Mouse (Mus musculus) midbrain, embryonic 13.5 days (tissue): Measurements from ENCODE around the gene Gm29776. TPM values are rescaled to one million over a fixed set of nuclear protein-coding genes. Genes with fewer than 3 reads are reported as not detected.
A peak's percentile ranks its signal among the peaks of the same experiment; 100 is the strongest.

ENCODE experiments used
- ATAC-seq: fragments of 200-750 bp; cut with Nextera tagmentation; 2 replicates; pipeline ENCODE4 v1.8.0; 2017; ENCODE audit warnings: mild to moderate bottlenecking, moderate TSS enrichment, moderate library complexity
- H3K27ac ChIP-seq: fragments of 300-500 bp; sonication (generic); 2 replicates; pipeline ENCODE4 v1.5.1; 2015; ENCODE audit warnings: inconsistent platforms, mild to moderate bottlenecking, moderate library complexity
- H3K27me3 ChIP-seq: fragments of 300-500 bp; sonication (generic); 2 replicates; pipeline ENCODE4 v1.6.1; 2015; ENCODE audit warnings: mild to moderate bottlenecking, inconsistent platforms
- H3K36me3 ChIP-seq: fragments of 300-500 bp; sonication (generic); 2 replicates; pipeline ENCODE4 v1.6.1; 2015; ENCODE audit warnings: mild to moderate bottlenecking, inconsistent platforms
- H3K4me1 ChIP-seq: fragments of 300-500 bp; sonication (generic); replicated peaks from 2 replicates; pipeline ENCODE4 v1.6.1; 2015; ENCODE audit warnings: inconsistent platforms
- H3K4me2 ChIP-seq: fragments of 300-500 bp; sonication (generic); replicated peaks from 2 replicates; pipeline ENCODE4 v1.6.1; 2015; ENCODE audit warnings: moderate library complexity, mild to moderate bottlenecking, inconsistent platforms
- H3K4me3 ChIP-seq: fragments of 300-500 bp; sonication (generic); replicated peaks from 2 replicates; pipeline ENCODE4 v1.5.1; 2015; ENCODE audit warnings: mild to moderate bottlenecking, inconsistent platforms
- H3K9ac ChIP-seq: fragments of 300-500 bp; sonication (generic); replicated peaks from 2 replicates; pipeline ENCODE4 v1.6.1; 2015; ENCODE audit warnings: mild to moderate bottlenecking, inconsistent platforms
- H3K9me3 ChIP-seq: fragments of 300-500 bp; sonication (generic); 2 replicates; pipeline ENCODE4 v1.6.1; 2016; ENCODE audit warnings: mild to moderate bottlenecking, inconsistent platforms
- WGBS: fragments of 180-500 bp; shearing (Covaris S2); methylation state at CpG from one replicate; pipeline ENCODE4 v1.1.7; 2015; 5-methylcytosine and 5-hydroxymethylcytosine counted together
- polyA plus RNA-seq: library from polyadenylated mRNA; unstranded; fragments of >200 nt; fragmentation: Nextera tagmentation; extraction: Ambion mirVana; gene quantifications from 2 replicates; pipeline ENCODE4 v1.2.1, GENCODE M21; 2015

Gene Gm29776
- polyA plus RNA-seq, 1 experiment from 2014 or later, result 0.32 TPM

DNA sequence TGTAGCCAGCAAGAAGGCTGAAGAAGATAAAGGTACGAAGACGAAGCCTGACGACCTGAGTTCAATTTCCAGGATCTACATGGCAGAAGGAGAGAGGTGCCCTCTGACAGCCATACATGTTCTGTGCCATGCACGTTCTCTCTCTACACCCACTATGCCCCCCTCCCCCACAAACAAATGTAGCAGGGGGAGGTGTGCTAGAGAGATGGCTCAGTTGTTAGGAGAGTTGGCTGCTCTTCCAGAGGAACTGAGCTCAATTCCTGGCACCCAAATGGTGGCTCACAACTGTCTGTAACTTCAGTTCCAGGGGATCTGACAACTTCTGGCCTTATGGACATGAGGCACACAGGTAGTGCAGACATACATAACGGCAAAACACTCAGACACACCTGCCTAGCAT, 22.3 kb downstream of the Gm29776 start:
- Histone ChIP-seq H3K4me2 (no peak overlapping the region), H3K4me1 (no peaks in the 10 kb centered on the region), H3K27ac (no peak overlapping the region), H3K9ac (no peak overlapping the region), H3K36me3 (peaks cover 79% of the 10 kb centered on the region), H3K27me3 (no peaks in the 10 kb centered on the region), H3K9me3 (no peaks in the 10 kb centered on the region), H3K4me3 (no peak overlapping the region)
- 90% methylated on average over 5 of the region's 5 CpGs for WGBS
- no peak for ATAC-seq

DNA sequence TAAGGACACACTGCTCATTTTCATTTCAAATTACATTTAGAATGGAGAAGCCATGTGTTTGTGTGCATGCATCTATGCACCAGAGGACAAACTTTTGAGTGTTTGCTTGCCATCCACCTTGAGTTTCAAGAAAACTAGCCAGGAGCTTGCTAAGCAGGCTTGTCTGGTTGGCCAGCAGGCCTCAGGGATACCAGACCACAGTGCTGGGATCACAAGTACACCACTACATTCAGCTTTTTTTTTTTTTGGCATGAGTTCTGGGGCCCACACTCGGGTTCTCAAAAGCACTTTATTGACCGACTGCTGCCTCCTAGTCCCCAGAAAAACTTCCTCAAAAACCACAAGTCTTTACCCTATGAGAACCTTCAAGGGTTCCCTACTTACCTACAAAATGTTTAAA, 24.3 kb downstream of the Gm29776 start:
- H3K4me2 ChIP-seq, result no peak overlapping the region
- no peak overlapping the region for H3K27ac ChIP-seq
- no peak overlapping the region for H3K9ac ChIP-seq
- ATAC-seq, result no peak
- no peak overlapping the region for H3K4me3 ChIP-seq
- no peaks in the 10 kb centered on the region for H3K27me3 ChIP-seq
- H3K9me3 ChIP-seq, result no peaks in the 10 kb centered on the region
- peaks cover 74% of the 10 kb centered on the region for H3K36me3 ChIP-seq
- WGBS, result 82% methylated on average over 2 of the region's 2 CpGs
- no peaks in the 10 kb centered on the region for H3K4me1 ChIP-seq

GRCm38 (mm10) chr14:54669381-54669780, 29.3 kb downstream of the Gm29776 start:
- Histone ChIP-seq H3K27me3 (no peaks in the 10 kb centered on the region), H3K36me3 (peaks cover 80% of the 10 kb centered on the region)
- 74% methylated on average over 4 of the region's 4 CpGs for whole genome bisulfite sequencing

GRCm38 (mm10) chr14:54664477-54665222, 34.0 kb downstream of the Gm29776 start:
- Histone ChIP-seq H3K27me3 (no peaks in the 10 kb centered on the region), H3K27ac (no peak overlapping the region), H3K4me1 (no peaks in the 10 kb centered on the region), H3K9me3 (no peaks in the 10 kb centered on the region), H3K4me2 (no peak overlapping the region), H3K36me3 (peaks cover 94% of the 10 kb centered on the region), H3K9ac (no peak overlapping the region), H3K4me3 (no peak overlapping the region)
- ATAC-seq, result no peak
- 95% methylated on average over 10 of the region's 10 CpGs for WGBS

More at GRCm38 (mm10) chr14:54669381-54669780, 29.3 kb downstream of the Gm29776 start:
- no peaks in the 10 kb centered on the region for H3K4me1 ChIP-seq
- no peaks in the 10 kb centered on the region for H3K9me3 ChIP-seq
- H3K9ac ChIP-seq, result no peak overlapping the region
- H3K4me3 ChIP-seq, result no peak overlapping the region
- no peak for ATAC-seq
- no peak overlapping the region for H3K27ac ChIP-seq
- no peak overlapping the region for H3K4me2 ChIP-seq

GRCm38 (mm10) chr14:54660009-54660408, 38.6 kb downstream of the Gm29776 start:
- Histone ChIP-seq H3K9ac (no peak overlapping the region), H3K9me3 (no peaks in the 10 kb centered on the region), H3K4me1 (no peaks in the 10 kb centered on the region), H3K27me3 (no peaks in the 10 kb centered on the region), H3K36me3 (peaks cover 98% of the 10 kb centered on the region), H3K27ac (no peak overlapping the region), H3K4me3 (no peak overlapping the region), H3K4me2 (no peak overlapping the region)
- no peak for ATAC-seq
- 97% methylated on average over 2 of the region's 2 CpGs for WGBS

DNA sequence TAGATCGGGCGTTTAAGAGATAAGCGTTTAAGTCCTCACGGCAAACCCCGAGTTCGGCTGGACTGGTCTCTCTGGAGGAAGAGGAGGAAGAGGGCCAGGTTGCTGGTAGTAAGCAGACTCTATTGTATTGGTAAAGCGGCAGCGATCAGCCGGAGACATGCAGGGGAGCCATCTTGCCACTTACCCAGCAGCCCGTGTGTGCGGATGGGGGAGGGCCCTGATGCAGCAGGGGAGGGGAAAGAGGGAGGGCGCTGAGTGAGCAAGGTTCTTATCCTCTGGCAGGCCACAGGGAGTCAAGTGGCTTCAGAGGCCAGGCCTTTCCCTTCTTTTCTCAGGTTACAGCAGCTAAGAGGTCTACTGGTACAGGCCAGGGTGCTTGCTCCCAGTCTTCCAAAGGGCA, 45.1 kb downstream of the Gm29776 start:
- ATAC-seq, result peak; percentile 90
- H3K4me3 ChIP-seq, result peak overlapping the region; percentile 70
- H3K27me3 ChIP-seq, result no peaks in the 10 kb centered on the region
- peaks cover 48% of the 10 kb centered on the region for H3K4me1 ChIP-seq
- WGBS, result 0% methylated on average over 12 of the region's 12 CpGs
- H3K9ac ChIP-seq, result peak overlapping the region; percentile 90
- peaks cover 61% of the 10 kb centered on the region for H3K36me3 ChIP-seq
- no peaks in the 10 kb centered on the region for H3K9me3 ChIP-seq
- peak overlapping the region; percentile 94 for H3K4me2 ChIP-seq
- peak overlapping the region; percentile 86 for H3K27ac ChIP-seq

DNA sequence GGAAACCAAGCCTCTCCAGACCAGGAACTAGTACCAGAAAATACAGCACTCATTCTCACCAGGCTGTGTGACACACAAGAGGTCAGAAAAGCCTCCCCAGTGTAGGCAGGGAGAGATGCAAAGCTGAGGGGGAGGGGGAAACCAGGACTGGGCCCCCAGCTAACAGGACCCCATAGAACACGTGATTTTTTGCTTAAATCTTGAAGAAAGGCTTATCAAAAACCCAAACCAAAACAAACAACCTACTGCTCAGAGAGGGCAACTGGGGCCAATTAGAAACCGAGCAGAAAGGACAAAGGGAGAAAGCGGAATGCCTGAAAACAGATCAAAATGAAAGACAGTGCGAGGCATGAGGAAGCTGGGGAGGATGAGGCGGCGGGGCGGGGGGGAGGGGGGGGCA, 45.8 kb downstream of the Gm29776 start:
- Histone ChIP-seq H3K27ac (peak overlapping the region; percentile 86), H3K9ac (peak overlapping the region; percentile 90), H3K27me3 (no peaks in the 10 kb centered on the region), H3K4me1 (peaks cover 55% of the 10 kb centered on the region), H3K9me3 (no peaks in the 10 kb centered on the region), H3K4me2 (peak overlapping the region; percentile 94), H3K4me3 (peak overlapping the region; percentile 70), H3K36me3 (peaks cover 61% of the 10 kb centered on the region)
- 0% methylated on average over 7 of the region's 7 CpGs for WGBS
- ATAC-seq, result no peak

GRCm38 (mm10) chr14:54651556-54651955, 47.1 kb downstream of the Gm29776 start:
- no peaks in the 10 kb centered on the region for H3K9me3 ChIP-seq
- H3K4me1 ChIP-seq, result peaks cover 56% of the 10 kb centered on the region
- H3K4me3 ChIP-seq, result peak overlapping the region; percentile 70
- WGBS, result 84% methylated on average over 4 of the region's 4 CpGs
- peak overlapping the region; percentile 94 for H3K4me2 ChIP-seq
- no peaks in the 10 kb centered on the region for H3K27me3 ChIP-seq
- peak overlapping the region; percentile 49 for H3K27ac ChIP-seq
- ATAC-seq, result 0 out of 2 replicates have a peak, but pooled peaks have one; percentile 37
- H3K9ac ChIP-seq, result no peak overlapping the region
- peaks cover 62% of the 10 kb centered on the region for H3K36me3 ChIP-seq

DNA sequence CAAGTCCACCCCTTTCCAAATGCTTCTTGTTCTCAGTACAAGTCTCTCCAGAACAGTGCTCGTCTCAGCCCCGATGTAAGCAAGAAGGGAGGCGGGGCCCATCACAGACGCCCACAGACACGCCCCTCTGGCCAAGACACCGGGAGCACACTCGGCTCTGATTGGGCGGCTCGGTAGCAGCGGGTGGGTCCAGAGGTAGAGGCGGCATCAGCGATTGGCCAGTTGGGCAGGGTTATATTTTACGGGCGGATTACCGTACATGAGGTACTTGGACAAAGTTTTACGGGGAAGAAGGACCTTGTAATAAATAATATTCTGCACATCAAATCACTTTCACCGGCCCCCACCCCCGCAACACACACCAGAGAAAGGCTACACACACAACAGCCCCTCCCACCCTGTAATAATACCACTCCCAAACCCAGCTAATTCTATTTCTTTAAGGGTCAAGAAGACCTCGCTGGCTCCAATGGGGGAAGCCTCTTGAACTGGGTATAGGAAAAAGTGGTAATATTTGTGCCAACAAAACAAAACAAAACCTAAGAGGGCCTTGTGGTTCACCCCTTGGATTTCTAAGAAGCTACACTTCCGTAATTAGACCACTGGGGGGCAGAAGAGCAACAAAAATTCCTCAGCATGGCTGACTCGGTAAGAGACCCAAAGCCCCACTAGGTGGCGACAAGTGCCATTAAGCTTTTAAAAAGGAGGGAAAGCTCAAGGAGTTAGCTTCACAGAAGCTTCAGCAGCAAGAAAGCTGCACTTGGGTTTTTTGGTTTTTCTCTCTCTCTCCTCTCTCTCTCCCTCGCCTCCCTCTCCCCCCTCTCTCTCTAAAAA, 47.8 kb downstream of the Gm29776 start:
- no peak overlapping the region for H3K9ac ChIP-seq
- H3K27me3 ChIP-seq, result no peaks in the 10 kb centered on the region
- no peak overlapping the region for H3K27ac ChIP-seq
- H3K4me3 ChIP-seq, result peak overlapping the region; percentile 70
- ATAC-seq, result peak; percentile 40
- 66% methylated on average over 23 of the region's 23 CpGs for WGBS
- no peaks in the 10 kb centered on the region for H3K9me3 ChIP-seq
- peaks cover 62% of the 10 kb centered on the region for H3K36me3 ChIP-seq
- H3K4me2 ChIP-seq, result peak overlapping the region; percentile 94
- H3K4me1 ChIP-seq, result peaks cover 56% of the 10 kb centered on the region

DNA sequence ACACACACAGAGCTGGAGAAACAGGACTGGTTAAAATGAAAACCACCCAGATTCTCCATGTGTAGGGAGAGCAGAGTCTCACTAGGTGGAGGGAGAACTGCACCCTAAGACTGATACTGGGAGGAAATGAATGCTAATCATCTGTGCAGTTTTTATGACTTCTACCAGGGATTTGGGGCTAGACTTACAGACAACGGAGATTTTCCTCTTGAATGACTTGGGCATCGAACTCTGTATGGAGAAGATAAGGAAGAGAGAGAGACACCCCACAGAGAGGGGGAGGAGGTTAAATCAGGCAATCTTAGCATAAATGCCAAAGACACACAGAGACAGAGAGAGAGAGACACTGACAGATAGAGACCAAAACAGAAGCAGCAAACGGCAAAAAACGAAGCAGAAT, 50.7 kb downstream of the Gm29776 start:
- ATAC-seq, result no peak
- H3K4me1 ChIP-seq, result peaks cover 47% of the 10 kb centered on the region
- H3K4me3 ChIP-seq, result no peak overlapping the region
- H3K36me3 ChIP-seq, result peaks cover 83% of the 10 kb centered on the region
- no peaks in the 10 kb centered on the region for H3K9me3 ChIP-seq
- no peak overlapping the region for H3K27ac ChIP-seq
- WGBS, result 62% methylated on average over 4 of the region's 4 CpGs
- no peak overlapping the region for H3K4me2 ChIP-seq
- H3K27me3 ChIP-seq, result no peaks in the 10 kb centered on the region
- H3K9ac ChIP-seq, result no peak overlapping the region

DNA sequence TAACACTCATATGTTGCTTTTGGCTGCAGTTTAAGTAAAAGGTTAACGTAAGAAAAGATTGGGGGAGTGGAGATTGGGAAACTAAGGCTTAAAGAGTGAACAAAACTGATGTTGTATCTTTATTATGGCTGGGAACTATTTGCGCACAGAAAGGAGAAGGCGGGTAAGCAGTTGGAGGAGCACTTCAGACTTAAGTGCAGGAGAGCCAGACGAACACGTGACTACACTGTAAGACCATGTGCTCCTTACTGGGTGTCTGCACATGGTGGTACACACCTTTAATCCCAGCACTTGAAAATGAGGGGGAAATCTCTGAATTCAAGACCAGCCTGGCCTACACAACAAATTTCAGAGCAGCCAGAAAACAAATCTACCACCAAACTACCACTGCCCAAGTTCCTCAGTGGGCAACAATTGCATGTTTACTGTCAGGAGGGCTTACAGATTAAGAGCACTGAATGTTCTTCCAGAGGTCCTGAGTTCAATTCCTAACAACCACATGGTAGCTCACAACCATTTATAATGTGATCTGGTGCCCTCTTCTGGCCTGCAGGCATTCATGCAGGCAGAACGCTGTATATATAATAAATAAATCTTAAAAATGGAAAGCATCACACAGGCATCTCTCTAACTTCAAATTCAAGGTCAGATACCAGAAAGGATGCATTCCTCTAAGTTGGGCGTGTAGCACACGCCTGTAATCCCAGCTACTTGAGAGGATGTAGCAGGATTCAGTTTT, 51.6 kb downstream of the Gm29776 start:
- no peaks in the 10 kb centered on the region for H3K9me3 ChIP-seq
- H3K4me2 ChIP-seq, result no peak overlapping the region
- H3K4me1 ChIP-seq, result peaks cover 42% of the 10 kb centered on the region
- H3K9ac ChIP-seq, result no peak overlapping the region
- no peak for ATAC-seq
- no peaks in the 10 kb centered on the region for H3K27me3 ChIP-seq
- H3K27ac ChIP-seq, result no peak overlapping the region
- WGBS, result 97% methylated on average over 8 of the region's 8 CpGs
- H3K4me3 ChIP-seq, result no peak overlapping the region
- H3K36me3 ChIP-seq, result peaks cover 91% of the 10 kb centered on the region

DNA sequence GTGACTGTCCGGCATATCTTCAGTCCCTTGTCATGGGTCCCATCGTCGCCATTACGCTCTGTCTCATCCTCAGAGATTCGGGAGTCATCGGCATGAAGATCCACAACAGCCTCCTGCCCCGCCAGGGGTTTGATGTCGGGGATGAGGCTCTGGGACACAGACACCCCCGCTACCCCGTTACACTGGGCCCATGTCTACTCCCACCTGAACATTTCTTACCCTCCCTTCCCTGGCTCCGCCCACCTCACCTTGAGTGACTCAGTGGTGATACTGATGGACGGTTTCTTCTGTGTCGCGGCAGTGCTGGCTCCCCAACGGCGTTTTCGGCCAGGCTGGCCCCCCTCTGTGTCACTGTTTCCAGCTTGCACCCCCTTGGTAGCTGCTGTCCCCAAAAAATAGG, 52.2 kb downstream of the Gm29776 start:
- H3K4me1 ChIP-seq, result peaks cover 39% of the 10 kb centered on the region
- no peak overlapping the region for H3K27ac ChIP-seq
- H3K36me3 ChIP-seq, result peaks cover 89% of the 10 kb centered on the region
- ATAC-seq, result no peak
- H3K27me3 ChIP-seq, result no peaks in the 10 kb centered on the region
- 92% methylated on average over 17 of the region's 17 CpGs for WGBS
- no peak overlapping the region for H3K4me3 ChIP-seq
- no peak overlapping the region for H3K9ac ChIP-seq
- H3K4me2 ChIP-seq, result no peak overlapping the region
- H3K9me3 ChIP-seq, result no peaks in the 10 kb centered on the region
